Mouse (Mus musculus): ENCODE measurements around the gene Esr2.
A peak's percentile ranks its signal among the peaks of the same experiment; 100 is the strongest.
"Not testable (repeated sequence)": the region's sequence is repeated elsewhere in the genome, so short reads cannot be mapped to it uniquely, and the experiment has no call there.

Gene Esr2

DNA sequence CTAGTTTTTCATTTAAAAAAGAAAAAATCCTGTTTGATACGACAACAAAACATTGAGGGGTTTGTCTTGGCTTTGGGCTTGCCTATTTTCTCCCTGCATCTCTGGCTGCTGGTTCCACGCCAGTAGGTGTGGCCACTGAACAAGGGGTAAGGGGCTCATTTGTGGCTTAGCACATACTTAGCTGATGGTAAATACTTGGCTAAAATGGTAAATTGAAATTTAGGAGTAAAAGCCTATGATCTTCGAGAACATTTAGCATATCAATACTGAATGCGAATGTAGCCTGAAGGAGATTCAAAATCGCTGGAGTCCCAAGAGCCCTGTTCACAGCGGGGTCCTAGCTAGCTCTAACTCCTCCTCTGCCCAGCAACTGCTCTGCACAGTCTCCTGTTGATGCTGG lies 40.4 kb downstream of the Esr2 start:
- DNase-seq: no peak

DNA sequence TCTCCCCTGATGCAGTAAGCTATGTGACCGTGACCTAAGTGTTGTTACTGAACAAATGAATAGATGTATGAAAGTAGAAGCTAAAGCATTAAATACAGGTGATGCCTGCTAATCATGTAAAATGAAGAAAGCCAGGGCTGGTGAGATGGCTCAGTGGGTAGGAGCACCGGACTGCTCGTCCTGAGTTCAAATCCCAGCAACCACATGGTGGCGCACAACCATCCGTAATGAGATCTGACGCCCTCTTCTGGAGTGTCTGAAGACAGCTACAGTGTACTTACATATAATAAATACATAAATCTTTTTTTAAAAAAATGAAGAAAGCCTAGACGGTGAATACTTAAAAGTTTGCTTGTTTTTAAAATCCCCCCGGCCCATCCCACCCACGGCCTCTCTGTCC lies 44.0 kb downstream of the Esr2 start:
- DNase-seq: not testable (repeated sequence)

DNA sequence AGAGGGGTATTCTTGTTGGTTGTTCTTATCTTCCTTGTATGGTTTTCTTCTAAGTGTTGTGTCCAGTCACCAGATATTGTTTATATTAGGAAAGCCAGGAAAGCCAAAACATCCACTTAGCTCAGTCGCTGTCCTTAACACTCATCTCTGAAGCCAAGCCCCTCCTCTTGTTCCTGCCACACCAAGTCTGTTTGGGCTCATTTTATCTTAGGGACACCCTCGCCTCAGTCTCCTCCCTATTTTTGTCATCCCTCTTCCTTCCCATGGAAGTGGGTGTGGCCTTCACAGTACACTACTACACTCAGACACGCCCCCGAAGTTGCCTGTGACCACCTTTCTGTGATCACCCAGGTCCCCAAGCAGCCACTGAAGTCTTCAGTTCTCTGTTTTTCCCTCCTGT lies 44.5 kb downstream of the Esr2 start:
- DNase-seq: no peak

DNA sequence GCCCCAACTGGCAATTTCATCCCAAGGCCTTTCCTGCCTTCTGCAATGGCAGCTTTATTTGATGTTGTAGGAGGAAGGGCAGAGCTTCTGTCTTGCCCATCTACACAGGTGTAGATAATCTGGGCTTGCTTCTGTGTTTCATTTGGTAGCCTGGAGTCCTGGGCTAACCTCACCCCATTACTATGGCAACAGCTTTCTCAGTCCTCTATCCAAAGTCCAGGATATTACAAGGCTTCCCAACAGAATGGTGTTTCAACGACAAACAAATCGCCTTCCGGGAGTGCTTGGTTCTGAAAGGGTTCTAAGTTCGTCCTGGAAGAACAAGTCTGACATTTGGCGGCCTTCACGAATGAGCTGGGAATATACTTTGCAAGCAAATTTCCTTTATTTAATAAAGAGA lies 46.2 kb downstream of the Esr2 start:
- DNase-seq: no peak

DNA sequence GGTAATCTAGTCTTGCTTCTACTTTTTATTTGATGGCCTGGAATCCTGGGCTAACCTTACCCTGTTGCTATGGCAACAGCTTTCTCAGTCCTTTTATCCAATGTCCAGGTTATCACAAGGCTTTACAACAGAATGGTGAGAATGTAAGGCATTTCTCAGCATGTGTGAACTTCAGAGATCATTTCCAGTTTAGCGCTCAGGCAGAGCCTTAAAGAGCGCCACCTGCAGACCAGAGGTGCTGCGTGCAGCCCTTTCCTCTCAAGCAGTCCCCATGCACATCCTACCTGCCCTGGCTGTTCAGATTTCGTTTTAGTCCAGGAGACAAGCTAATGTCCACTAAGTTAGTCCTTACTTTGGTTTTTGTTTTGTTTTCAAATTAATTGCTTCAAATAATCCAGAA lies 46.8 kb downstream of the Esr2 start:
- no peak for DNase-seq

DNA sequence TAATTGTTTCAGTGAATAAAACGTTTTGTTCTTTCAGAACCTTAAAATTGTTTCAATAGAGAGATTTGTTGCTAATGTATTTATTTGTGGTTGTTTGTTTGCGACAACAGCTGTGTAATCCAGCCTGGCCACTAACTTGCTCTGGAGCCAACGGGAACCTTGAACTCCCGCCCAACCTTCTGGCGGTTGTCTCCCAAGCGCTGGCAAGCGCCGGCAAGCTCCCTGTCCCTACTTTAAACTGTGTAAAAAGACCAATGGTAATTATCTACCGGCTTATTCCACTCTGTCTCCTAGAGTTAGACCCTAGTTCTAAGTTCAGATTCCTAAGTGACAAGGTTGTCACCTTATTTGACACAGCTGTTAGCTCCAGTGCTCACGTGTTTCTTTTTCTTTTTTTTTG lies 48.2 kb downstream of the Esr2 start:
- no peak for DNase-seq

DNA sequence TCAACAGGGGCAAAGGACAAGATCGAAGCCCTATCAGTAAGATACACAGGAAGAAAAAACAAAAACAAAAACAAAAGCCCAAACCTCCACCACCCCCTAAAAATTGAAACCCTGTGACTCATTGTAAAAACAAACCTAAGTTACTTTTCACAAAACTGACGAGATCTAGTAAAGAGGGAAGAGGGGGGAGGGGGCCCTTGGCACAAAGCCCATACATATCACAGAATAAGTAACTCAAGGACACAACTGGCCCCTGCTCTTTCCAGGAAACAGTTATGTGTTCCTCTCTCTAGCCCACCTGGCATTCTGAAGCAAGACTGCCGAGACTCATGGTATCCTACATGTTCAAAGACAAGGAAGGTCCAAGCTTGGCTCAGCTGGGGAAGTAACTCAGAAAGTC lies 48.8 kb downstream of the Esr2 start:
- DNase-seq: no peak

DNA sequence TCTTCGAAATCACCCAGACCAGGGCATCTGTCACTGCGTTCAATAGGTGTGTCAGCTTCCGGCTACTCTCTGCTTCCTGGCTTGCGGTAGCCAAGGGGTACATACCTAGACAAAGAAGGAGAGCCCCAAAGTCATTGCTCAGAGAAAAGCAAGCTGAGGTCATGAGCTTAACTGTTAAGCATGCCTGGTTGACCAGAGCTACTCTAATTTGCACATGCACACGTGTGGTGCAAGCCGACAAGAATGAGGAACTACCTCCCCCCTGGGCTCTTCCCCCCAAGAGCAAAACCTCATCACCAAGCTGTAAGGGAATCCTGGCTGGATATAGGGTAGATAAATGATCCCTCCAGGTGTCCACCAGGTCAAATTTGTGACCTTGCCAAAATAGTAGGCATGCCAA lies 53.8 kb downstream of the Esr2 start:
- DNase-seq: no peak

DNA sequence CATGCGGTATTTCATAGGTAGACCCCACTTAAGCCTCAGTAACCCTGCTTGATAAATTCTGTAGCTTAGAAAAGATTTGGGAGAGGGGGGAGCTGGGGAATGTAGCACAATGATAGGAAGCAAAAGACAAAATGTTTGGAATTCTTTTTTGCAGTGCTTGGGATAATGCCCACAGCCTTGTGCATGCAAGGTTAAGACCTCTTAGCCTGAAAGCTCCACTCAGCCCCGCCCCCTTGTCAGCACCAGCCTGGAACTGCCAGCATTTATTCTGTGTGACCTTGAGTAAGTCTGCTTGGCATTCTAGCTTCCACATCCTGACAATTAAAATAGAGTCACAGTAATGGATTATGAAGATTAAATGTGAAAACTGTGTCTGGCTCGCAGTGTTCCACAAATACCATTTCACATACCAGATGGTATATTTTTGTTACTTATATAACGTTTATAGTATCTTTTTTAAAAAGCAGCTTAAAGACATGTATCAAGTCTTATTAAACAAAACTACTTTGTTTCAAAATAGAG lies 59.4 kb downstream of the Esr2 start:
- DNase-seq: no peak

DNA sequence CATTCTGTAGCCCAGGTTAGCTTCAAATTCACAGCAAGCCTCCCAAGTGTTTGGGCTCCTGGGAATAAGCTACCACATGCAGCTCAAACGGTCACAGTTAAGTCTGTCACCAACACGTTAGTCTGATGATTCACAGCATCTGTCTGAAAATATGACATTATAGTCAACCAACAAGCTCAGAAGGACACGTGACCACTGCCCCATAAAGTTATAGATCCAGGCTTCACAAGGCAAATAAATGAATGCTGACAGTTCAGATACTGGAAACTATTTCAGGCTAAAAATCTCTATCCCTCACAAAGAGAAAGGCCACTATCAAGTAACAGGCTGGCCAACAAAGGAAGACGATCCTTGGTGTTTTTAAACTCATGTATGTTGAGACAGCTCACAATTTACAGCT lies 60.5 kb downstream of the Esr2 start:
- DNase-seq: no peak

DNA sequence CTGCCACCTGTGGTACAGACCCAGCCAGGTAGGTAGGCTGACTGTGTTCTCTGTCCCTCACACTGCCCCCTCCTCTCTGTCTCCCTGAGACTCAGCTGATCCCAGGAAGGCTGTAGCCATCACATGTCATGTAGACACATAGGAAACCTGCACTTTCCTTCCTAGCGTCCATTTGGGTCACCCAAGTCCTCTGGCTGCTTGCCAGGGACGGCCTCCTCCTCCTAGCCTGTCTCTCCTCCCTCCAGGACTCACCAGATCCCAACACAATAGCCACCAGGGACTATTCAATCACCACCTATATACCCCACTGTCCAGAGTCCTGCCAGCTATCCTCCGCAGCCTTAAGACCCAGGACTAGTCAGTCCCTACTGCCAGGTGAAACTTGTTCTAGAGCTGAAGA lies 66.0 kb downstream of the Esr2 start:
- DNase-seq: no peak

DNA sequence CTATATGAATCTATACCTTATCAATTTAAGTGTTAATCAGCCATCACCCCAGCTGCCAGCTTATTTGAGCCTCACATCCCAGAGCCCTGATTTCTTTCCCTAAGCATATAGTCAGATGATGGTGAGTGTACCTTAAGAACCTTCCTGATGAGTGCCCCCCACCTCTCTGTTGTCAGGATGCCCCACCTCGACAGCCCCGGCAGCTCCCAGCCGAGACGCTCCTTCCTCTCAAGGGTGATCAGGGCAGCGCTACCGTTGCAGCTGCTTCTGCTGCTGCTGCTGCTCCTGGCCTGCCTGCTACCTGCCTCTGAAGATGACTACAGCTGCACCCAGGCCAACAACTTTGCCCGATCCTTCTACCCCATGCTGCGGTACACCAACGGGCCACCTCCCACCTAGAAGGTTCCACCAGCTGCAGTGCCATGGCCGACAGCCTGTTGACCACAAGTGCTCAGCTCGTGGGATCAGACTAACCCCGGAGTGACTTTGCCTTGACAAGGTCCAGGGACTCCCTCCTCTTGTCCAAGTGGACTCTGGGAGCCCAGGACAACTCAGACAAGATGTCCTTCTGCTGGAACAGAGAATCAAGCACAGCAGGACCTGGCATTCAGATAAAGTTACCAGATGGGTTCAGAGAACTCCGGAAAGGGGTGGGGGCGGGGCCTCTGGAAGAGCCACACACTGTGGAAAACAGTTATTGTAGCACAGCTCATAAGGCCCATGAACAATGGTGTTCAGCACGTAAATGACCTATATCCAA lies 67.2 kb downstream of the Esr2 start:
- no peak for DNase-seq

DNA sequence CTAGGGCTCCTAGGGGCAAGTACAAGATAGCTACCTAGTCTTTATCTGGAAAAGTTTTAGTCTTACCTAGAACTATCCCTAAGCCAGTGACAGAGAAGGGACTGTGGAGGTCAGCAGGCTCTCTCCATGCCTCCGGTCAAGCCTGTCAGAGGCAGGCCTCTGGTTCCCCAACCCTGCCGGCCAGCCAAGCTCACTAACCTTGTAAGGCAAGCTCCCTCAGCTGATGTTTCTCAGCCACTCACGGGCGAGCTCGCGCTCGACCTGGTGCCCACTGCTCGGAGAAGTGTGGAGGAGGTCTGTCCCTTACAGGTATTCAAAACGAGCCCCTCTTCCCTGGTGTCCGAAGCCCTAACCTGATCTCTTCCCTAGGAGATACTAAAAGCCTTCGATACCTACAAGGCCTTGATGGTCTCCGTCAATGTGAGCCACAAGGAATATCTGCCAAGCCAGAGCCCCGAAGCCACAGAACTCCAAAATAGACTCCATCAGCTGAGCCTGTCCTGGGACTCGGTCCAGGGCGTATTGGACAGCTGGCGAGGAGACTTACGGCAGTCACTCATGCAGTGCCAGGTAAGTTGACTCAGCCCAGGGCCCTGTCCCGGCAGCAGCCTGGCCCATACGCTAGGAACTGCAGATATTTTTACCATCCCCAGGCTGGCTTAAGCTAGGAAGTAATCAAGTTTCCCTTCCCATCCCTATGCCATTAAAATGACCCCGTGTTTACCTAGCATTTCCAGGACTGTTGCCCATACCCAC lies 72.3 kb downstream of the Esr2 start:
- DNase-seq: no peak

DNA sequence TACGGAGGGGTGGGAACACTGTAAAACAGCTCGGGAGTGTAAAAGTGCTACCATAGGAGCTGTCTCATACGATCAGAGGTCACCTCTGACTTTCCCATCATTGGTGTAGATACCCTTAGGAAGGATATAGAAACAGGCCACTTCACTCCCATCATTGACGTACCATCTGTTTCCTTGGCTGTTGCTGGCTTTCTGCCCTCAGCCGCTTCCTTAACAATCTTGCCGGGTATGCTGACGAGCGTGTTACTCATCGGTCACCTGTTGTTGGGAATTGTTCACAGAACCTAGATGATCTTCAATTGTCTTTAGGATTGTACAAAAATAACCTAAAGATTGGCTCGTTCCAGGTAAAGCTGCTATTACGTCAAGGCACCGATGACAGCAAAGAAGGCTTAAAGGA lies 74.4 kb downstream of the Esr2 start:
- peak; percentile 48 for DNase-seq

DNA sequence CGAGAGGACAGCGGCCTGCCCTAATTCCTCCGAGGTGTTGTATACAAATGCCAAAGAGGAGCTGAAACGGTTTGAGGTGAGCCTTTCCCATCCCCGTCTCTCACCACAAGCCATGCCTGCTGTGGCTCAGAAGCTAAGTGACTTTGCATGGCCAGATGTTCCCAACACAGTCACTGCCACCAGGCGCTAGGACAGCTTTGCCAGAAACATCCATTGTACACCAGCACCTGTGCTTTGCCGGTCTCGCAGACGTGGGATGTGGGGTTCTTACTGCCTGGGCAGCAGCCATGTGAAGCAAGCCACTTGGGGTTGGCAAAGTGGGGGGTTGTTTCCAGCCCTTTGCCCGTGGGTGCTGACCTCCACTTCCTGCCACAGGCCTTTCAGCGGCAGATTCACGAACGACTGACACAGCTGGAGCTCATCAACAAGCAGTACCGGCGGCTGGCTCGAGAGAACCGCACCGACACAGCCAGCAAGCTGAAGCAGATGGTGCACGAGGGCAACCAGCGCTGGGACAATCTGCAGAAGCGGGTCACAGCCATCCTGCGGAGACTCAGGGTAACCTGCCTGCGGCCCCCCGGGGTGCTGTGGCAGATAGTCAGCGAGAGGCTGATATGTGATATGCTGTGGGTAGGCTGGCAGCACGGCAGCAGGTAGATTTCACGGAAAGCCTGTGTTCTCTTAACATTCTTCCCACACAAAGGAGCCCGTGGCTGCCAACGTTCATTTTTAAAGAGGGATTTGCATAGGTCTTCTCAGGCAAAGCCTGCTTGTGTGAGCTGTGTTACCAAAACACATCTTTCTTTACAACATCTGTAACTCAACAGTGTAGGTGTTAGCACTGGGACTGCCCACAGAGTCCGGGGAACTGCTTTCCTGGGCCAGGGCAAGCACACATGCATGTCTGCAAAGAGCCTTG lies 81.7 kb downstream of the Esr2 start:
- no peak for DNase-seq

DNA sequence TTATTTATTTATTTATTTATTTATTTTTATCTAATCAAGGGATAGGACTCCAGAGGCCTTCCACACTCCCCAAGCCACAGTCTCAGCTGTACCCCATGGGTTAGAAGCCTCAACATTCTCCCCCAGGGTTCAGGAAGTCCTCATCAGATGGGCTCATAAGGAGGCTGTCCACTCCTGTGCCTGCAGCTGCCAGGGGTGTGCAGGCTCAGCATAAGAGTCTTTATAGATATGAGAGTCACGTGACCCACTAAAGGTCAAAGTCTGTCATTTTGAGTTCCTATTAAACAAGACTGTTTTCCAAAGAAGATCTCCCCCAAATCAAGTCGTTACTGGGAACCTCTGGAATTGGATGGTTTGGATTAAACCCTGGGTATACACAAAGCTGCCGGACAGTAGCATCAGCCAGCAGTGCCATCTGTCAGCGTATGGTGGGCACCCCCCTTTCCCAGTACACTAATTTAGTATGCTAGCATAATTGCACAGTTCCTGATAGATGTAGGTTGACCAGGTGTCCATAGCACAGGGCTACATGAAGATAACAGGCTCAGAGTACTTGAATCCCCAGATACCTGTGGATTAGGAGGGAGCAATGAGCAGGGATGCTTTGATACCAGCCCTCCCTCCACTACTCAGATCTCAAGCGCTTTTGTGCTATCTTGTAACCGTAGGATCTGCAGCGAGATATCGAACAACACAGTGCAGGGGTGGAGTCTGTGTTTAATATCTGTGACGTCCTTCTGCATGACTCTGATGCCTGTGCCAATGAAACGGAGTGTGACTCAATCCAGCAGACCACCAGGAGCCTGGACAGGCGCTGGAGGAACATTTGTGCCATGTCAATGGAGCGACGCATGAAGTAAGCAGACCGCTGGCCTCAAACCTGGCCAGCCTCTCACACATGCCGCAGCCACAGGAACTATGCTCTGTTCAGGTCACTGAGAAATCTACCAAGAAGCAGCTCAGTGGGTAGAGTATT lies 83.2 kb downstream of the Esr2 start:
- DNase-seq: no peak

DNA sequence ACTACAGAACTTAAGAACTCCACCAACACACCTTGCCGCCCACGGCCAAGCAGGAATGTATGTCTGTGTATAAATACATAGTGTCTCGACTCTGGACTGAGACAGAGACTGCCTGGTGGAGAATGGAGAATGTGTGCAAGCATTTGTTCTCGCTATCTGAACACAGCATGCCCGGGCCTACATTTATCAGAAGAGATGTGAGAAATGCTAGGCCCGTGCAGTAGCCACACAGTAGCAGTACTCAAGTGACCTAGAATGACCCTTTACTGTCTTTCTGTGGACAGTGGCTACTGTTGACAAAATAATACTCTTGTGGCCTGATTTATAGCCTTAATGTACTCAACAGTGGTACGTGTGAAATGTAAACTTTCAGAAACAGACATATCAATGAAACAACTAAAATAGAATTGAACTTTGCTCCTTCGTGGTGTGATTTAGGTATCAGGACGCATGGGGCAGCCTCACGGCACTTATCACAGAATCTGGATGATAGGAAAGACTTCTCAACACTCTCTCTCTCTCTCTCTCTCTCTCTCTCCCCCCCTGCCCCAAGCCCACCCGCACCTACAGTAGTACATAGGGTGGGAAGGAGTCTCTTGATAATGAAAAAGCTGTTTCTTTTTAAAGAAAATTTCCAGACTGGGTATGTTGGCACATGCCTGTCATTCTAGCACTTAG lies 84.1 kb downstream of the Esr2 start:
- DNase-seq: no peak

DNA sequence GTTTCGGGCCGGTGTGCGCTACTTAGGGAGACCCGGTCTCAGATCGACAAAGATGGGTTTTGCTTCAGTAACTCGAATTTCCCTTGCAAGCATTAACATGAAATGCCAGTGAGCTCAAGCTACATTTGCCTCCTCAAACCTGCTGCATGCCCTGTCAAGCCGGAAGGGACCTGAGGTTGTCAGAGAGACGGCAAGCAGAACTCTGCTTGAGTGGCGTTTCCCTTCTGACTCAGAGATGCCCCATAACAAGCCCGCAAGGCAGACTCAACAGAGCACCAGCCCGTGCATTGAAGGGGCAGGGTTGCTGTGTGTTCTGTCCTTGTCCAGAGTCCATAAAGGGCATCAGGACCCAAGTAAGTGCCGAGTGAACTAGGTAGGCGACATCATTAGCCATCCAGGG lies 90.0 kb downstream of the Esr2 start:
- no peak for DNase-seq

DNA sequence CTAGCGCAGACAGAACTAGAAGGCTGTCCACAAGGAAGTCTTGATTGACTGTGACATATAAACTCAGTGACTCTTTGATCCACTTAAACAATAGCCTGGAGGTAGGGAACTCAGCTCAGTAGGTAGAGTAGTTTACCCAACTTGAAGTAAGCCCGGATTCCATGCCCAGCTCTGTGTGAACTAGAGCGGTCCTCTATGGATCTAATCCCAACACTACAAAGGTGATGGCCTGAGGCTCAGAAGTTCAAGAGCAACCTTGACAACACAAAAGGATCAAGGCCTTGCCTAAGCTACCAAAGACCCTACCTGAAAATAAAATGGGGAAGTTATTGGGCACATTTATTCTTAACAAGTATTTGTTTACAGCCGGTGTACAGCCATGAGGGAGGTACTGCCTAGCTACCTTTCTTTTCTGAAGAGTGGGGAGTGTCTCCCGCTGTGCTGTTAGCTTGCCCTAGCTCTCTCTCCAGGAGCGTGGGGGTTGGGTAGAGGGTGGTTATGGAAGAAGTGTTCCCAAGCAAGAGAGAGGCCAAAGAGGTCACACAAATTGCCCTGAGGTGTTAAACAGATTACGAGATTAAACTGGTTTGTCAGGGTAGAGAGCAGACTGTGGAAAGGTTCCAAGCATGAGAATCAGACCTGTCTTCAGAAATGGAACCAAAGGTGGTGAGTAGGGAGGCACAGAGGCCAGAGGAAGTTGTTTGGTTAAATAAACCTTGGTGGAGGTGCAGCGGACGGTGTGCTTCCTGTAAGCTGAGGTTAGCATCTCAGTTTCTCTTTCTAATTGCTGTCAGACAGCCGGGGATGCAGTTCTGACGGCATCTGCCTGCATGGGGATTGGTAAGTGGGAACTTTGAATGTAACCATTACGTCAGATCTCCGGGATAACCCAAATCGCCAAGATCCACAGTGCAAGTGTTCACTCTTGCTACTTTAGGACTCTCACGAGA lies 90.8 kb downstream of the Esr2 start:
- no peak for DNase-seq

DNA sequence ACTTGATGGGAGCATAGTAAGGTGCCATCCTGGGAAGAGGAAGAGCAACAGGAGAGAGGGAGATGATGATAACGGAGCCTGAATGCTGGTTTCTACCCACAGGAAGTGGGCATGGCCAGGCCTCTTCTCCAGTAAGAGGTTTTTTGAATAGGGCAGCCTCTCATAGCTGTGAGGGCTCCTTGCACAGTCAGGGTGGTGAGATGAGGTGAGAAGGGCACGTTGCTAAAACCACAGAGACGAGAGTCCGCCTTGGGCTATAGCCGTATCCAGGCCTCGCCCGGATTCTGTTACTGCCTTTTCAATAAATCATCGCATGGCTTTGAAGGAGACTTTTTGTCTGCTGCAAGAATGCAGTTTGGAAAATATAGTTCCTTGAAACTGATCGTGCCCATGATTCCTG lies 92.0 kb downstream of the Esr2 start:
- no peak for DNase-seq
